Mouse (Mus musculus): ENCODE data around the gene Amdhd2.
"Not testable (repeated sequence)": the region's sequence is repeated elsewhere in the genome, so short reads cannot be mapped to it uniquely, and the experiment has no call there.

Amdhd2 gene

DNA sequence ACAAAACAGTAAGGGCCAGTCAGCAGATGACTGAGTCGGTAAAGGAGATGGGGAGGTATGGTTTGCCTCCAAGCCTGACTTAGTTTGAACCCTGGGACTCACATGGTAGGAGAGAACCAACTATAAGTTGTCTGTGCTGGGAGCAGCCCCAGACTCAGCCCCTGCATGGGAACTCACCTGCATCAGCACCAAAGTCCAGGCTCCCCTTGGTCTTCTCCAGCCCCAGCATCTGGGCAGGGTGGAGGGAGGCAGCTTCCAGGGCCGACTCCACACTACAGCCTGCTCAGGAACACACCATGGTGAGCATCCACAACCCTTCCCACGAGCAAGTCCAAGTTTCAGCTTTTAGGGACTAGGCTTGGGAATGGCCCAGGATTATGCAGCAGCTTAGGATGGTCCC lies 7.2 kb downstream of the Amdhd2 start:
- DNase-seq (ENCODE audit: low spot score in 2 of 2): no peak

DNA sequence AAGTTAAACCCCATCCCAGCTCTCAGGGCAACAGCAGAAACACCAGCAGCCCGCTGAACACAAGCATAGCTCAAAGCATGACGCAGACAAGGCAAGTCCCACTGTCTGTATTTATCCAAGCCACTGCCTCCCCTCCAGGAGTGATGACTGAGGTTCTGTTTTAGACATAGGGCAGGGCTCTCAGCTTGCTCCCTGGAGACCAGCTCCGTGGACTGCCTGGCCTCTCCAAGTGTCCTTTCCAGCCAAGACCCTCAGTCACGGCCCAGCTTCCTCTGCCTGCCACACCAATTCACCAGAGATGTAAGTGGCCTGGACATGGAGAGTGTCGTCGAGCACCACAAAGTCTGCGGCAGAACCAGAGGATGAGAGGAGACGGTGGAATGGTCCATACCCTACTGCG lies 7.8 kb downstream of the Amdhd2 start:
- no peak for DNase-seq (ENCODE audit: low spot score in 2 of 2)

DNA sequence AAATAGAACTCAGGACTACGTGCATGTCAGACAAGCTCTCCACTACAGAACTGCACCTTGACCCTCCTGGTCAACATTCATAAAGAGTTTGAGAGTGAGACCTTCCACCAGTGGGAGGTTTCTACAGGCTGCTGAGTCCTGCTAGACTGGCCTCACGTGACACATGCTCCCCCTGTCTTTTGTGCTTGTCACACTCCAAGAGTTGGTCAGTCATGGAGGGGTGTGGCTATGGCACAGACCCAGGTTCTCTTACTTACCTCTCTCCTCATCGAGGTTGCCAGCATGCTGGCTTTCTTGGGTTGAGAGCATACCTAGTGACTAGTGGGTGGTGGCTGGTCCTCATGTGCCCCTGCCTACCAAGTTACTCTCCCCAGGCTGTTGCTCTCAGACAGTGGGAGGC lies 9.1 kb downstream of the Amdhd2 start:
- no peak for DNase-seq (ENCODE audit: low spot score in 2 of 2)

DNA sequence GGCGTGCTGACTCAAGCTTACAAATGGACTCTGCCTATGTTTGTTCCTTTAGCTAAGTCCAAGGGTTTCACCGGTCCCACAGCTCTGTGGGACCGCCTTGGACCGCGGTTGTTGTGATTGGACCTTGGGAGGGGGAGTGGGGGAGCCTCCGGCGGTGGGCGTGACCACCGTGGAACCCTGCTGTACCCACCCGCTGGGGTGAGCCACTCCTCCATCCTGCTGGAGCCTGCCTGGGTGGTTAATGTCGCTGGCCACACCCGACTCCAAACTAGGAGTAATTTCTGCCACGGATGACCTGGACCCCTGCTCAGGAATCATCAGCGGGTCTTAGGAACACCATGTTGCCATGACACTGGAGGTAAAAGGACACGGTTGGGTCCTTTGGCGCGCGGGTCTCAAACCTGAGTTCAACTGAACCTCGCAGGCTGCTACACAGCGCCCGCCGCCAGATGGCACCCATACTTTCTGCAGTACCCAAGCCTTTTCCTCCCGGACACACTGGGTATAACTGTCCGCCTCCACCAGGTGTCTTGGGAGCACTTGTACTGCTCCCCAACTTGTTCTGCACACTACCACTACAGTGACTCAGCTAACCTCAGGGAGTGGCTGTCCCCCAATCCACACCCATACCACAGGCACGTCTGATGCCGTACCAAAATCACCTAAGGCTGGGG lies 11.5 kb downstream of the Amdhd2 start:
- DNase-seq (ENCODE audit: low spot score in 2 of 2): peak; percentile 82 to 85

DNA sequence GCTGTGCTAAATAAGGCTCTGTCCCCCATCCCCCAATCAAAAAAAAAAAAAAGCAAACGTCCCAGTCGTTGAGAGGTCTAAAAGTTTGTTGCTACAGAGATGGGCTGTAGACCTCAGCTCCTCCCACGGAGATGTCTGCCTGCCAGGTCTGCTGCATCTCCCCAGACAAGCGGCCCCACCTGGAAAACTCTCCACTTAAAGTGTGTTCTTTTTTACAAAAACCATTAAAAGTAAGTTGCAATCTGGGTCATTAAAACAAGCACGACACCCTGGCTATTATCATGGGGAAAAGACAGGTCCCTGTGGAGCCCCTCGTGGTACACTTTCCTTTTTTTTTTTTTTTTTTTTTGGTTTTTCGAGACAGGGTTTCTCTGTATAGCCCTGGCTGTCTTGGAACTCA lies 12.2 kb downstream of the Amdhd2 start:
- no peak for DNase-seq (ENCODE audit: low spot score in 2 of 2)

DNA sequence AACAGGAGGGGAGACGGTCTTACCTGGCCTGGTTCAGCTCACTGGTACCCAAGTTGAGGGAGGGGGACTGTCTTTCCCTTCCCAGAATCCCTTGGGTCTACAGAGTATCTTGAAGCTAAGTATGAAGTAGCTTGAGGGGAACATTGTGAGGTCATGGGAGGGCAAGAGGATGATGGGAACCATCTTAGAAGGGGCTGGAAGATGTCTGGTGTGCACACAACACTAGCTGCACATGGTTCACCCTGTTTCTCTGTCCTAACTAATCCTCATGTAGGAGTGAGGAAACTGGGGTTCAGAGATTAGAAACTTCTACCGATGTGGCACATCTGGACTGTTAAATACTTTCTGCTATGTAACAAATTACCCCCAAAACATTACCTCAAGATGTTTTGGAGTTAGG lies 12.7 kb downstream of the Amdhd2 start, which contains the start of gene Pdpk1:
TSS of gene Pdpk1 (minus strand) at position 101 of the 400 bp plus-strand sequence.
- DNase-seq (ENCODE audit: low spot score in 2 of 2): no peak

DNA sequence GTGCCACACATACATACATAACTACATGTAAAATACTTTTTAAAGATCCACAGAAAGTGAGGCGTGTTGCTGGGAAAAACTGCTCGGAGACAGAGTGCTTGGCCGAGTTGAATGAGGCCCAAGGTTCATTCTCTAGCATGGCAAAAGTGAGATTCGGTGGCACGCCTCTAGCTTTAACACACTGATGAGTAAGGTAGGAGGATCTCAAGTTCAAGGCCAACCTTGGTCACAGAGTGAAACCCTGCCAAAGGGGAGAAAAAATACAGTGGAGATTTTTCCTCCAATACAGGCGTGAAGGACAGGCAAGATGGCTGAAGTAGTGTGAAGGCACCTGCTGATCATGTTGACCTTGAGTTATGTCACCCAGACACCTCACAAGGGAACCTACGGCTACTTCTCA lies 14.1 kb downstream of the Amdhd2 start:
- no peak for DNase-seq (ENCODE audit: low spot score in 2 of 2)

DNA sequence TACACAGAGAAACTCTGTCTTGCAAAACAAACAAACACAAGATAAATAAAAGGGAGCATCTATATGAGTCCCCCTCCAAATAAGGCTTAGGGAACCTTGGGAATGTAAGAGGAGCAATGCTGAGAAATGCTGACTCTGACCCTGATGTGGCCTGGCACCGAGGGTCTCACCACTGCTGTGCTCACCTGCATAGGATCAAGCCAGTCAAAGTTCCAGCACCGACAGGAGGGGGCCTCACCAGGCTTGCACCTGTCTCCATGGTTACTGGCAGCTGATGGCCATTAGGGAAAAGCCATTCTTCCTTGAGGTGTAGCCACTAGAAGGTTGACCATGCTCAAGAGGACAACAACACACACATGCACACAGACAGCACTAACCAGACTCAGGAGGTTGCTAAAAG lies 20.7 kb downstream of the Amdhd2 start:
- no peak for DNase-seq (ENCODE audit: low spot score in 2 of 2)

DNA sequence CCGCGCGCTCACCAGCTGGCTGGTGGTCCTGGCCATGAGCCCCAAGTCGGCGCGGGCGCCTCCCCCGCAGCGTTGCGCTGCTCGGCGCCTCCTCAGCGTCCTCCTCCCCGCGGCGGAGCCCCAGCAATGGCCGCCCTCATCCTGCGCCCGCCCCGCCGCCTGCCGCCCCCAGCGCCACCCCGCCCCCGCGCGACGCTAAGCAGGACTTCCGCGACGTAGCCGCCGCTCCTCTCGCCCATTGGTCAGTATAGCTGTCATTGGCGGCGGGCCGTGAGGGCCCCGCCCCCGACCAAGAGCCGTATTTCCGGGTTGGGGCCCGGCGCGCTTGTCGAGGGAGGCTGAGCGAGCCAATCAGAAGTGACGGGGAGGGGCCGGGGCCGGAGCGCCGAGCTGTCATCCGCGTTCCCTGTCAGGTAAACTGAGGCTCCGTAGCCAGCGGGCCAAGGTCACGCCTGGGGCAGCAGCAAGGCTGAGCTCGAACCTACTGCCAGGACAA lies 22.1 kb downstream of the Amdhd2 start:
- peak; percentile 93 to 95 for DNase-seq (ENCODE audit: low spot score in 2 of 2)

DNA sequence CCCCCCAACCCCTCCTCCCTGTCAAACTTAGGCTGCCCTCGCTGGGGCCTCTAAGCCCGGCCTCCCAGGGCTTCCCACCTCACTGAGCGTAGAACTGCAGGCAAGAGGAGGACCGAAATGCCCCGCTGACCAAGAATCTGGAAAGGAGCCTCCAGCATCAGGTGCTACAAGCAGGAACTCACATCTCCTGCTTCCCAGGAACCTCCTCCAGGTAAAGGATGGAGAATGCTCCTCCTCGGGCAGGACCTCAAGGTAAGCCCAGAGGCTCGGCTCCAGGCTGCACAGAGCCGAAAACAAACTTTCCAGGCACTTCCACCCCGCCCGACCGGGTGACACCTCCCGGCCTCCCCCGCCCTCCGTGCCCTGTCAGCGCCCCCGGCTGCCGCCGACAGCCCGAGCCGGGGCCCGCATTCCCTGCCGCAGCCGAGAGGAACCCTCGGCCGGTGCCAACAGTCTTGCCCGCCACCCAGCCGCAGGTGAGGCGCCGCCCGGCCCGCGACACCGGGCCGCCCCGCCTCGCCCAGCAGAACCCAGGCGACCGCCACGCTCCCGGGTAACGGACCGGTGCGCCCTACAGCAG lies 22.6 kb downstream of the Amdhd2 start:
- peak; percentile 29 to 35 for DNase-seq (ENCODE audit: low spot score in 2 of 2)

DNA sequence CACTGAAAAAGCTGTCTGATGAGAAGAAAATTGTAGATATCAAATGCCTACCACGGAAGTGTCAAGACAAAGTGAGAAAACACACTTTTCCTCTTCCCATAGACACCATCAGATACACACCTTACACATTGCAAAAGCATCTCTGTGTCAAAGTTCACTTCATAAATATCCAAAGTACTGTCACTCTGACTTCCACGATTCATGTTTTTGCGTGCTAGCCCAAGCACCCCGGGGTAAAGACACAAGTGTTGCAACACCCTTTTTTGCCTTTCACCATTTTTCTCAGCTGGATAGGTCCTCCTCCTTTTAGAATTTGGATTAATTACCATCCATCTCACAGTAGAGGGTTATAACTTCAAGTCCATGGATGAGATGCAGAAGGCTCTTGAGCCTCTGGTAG lies 23.6 kb downstream of the Amdhd2 start:
- no peak for DNase-seq (ENCODE audit: low spot score in 2 of 2)

DNA sequence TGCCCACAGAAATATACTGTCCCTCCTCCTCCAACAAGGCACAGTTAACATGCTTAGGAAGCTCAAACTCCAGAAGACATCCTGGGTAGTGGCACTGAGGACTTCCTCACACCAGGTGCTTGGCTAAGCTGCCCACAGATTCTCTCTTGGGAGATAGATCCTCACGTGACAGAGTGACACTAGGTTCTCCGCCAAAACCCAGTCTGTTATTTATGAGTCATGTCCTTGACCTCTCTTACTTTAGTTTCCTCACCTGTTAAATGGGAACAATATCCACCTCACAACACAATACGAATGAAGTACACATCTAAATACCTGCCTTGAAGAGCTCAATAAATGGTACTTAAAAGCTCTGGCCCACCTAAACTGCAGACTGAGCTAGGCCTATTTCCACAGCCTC lies 24.3 kb downstream of the Amdhd2 start:
- DNase-seq (ENCODE audit: low spot score in 2 of 2): no peak

DNA sequence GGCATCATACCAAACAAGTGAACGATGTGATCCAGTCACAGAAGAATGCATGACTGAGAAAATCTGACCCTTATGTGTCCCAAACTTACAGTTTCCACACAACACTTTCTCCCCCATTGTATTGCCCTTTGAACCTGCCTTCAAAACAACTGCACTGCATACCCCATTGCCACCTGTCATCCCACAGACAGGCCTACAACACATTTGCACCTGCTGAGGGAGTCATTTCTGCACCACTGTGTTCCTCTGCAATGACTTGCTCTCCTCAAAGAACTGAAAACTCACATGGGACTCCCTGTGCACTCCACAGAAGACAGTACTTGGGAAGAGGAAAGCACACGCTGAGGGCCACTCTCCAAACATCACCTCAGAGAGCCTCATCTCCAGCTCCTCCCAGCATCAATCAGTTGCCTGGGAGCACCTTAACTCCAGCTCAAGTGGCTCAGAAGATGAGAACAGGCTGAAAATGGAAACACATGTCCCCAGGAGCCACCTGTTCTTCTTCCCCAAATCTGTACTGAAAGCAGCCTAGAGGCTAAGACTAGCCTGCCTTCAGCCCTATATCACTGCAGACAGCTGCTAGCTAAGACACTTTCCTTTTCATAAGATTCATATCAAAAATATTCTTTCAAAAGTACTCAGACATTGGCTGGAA lies 26.2 kb downstream of the Amdhd2 start:
- DNase-seq (ENCODE audit: low spot score in 2 of 2): no peak

DNA sequence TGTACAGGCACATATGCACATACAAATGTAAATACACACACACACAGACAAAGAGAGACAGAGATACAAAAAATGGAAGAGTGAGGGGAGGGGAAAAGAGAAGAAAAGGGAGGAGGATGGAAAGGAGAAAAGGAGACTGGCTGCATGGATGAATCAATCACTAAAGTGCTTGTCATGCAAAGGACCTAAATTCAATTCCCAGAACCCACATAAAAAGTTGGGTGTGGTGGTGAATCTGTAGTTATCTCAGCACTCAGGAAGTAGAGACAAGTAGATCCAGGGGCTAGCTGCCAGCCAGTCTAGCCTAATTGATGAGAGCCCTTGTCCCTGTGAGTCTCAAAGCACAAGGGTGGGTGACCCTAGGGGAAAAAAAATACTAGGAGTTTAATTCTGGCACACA lies 29.5 kb downstream of the Amdhd2 start:
- DNase-seq (ENCODE audit: low spot score in 2 of 2): no peak

DNA sequence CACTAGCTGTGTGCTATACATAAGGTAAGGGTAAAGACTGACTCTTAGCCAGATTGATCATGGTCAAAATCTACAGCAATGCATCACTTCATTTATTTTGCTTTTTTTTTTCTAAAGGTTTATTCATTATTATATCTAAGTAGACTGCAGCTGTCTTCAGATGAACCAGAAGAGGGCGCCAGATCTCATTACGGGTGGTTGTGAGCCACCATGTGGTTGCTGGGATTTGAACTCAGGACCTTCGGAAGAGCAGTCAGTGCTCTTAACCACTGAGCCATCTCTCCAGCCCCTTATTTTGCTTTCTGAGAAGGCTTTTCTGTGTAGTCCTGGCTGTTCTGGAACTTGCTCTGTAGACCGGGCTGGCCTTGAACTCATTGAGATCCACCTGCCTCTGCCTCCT lies 30.6 kb downstream of the Amdhd2 start:
- DNase-seq (ENCODE audit: low spot score in 2 of 2): peak in 1 of 2 experiments; percentile 28

DNA sequence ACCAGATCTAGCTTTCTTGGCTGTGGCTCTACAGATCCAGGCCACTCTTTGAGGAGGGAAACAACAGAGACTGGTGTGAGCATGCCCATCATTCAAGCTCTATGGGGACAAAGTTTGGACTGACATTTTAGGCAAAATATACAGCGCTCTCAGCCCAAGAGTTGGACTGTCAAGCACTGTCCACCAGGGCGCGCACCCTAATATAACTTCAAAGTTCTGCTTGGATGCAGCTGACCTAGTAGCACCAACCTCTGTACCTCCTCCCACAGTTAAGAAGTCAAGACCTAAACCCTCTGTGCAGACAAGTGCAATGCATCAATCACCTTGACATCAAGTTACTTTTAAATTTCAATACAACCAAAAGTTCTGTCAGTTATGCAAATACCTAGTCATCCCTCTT lies 32.0 kb downstream of the Amdhd2 start:
- DNase-seq (ENCODE audit: low spot score in 2 of 2): no peak

DNA sequence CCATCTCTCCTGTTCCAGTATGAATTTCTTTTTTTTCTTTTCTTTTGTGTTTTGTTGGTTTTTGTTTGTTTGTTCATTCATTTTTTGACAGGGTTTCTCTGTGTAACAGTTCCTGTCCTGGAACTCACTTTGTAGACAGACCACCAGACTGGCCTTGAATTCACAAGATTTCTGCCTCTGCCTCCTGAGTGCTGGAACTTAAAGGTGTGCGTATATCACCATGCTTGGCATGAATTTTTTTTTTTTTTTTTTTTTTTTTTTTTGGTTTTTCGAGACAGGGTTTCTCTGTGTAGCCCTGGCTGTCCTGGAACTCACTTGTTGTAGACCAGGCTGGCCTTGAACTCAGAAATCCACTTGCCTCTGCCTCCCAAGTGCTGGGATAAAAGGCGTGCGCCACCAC lies 34.3 kb downstream of the Amdhd2 start:
- DNase-seq (ENCODE audit: low spot score in 2 of 2): not testable (repeated sequence)

DNA sequence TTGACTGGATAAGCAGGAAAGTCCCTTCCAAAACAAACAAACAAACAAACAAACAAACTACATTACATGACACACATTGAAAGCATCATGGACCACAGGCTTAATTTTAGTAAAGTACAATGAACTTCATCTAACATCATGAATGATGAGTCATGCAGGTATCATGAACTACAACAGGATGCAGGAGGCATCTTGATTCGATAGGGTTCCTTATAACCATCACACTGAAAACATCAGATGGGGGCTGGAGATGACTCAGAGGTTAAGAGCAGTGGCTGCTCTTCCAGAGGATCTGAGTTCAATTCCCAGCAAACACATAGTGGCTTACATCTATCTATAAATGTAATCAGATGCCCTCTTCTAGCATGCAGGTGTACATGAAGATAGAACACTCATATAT lies 36.0 kb downstream of the Amdhd2 start:
- no peak for DNase-seq (ENCODE audit: low spot score in 2 of 2)

DNA sequence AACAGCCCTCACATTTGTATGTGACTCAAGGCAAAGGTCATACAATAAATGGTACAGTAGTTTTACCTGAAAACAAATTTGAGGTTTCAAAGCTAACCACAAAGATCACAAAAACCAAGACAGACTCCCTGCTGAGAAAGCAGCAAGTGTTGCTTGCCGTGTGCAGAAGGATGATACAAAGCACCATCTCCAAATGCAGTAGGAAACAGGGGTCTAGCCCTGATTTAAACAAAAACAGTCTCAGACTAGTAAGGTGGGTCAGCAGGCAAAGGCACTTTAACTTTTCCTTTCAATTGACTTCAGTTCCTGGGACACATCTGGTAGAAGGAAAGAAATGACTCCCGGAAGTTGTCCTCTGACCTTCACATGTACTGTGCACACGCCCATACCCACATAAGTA lies 36.8 kb downstream of the Amdhd2 start:
- no peak for DNase-seq (ENCODE audit: low spot score in 2 of 2)

DNA sequence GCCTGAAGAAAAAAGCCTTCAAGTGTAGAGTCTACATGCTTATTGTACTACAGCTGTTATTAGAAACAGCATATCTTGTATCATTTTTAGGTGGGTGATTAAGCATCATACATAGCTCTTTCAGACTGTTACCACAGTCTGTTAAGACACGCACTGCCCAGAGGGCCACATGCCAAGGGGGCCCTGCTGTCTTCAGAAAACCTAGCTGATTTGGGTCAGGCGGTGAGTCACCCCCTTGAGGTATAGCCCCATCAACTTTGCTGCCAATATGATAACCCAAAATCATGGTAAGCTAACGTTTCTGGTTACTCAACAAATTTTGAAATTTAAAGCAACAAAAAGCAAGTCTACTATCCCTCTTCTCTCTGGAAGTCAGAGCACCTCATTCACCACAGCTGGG lies 44.1 kb downstream of the Amdhd2 start:
- no peak for DNase-seq (ENCODE audit: low spot score in 2 of 2)

DNA sequence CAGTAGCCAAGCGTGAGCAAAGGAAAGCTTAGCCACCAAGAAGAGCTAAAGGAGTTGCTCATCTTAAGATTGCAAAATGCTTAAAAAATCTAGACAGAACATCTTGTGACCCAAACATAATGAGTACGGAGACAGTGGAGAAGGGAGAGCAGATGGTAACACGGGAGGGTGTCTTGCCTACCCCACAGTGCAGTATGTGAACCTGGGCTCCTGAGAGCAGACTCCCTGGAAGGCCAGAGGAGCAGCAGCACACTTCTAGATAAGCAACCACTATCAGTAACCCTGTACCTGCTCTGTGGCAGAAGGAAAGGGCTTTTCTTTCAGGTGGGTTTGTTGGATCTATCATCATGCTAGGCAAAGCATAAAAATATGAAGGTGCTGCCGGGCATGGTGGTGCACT lies 50.5 kb downstream of the Amdhd2 start:
- no peak for DNase-seq (ENCODE audit: low spot score in 2 of 2)

DNA sequence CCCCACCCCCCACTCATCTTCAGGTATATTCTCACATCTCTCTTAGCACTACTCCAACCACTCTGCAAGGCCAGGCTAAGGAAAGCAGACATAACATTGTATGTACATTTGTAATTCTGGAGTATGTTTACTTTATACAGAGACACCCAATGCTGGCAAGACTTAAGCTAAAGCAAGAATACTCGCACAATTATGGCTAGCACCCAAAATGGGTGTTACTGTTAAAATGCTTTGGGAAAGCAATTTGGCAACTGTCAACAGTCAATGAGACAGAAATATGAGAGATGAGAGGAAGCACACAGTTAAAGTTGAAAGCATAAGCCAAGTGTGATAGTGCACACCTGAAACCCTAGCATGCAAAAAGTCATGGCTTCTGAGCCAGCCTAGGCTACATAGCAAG lies 52.3 kb downstream of the Amdhd2 start:
- no peak for DNase-seq (ENCODE audit: low spot score in 2 of 2)

DNA sequence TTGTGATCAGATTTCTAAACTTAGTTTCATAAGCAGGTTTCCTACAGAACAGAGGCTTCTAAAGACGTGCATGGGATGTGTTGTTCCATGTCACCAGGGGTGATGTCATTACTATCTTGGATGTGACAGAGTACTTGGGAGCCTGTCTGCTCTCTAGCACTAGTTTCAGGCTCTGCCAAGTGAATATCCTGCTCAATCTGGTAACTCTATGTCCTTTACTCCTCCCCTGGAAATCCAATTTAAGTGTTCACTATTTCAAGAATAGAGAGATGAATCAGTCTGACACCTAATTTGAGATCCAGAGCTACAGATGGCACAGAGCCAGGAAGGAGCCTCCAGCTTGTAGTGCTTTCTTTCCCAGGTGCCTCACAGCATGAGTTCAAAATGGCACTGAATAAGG lies 54.7 kb downstream of the Amdhd2 start:
- DNase-seq (ENCODE audit: low spot score in 2 of 2): no peak
